Mouse (Mus musculus): ENCODE results near the gene Spp2.

GRCm38 (mm10) chr1:88456451-88457072 is 49.8 kb downstream of the Spp2 start:
- TF ChIP-seq TAL1 (IDR thresholded peaks at IDR 0.05; ENCODE audit: low read length) (no peak), GATA1 (IDR thresholded peaks at IDR 0.05; ENCODE audit: low read length) (no peak)
